Mouse (Mus musculus): ENCODE measurements at regions not wholly inside any gene's neighbourhood (a gene's known extent, or its start where the extent isn't known, plus 50 kb on each side); places are given as distances from the start of the nearest gene placed in this dataset.

GRCm38 (mm10) chr8:8231996-8232632, 428.9 kb downstream of the Efnb2 start:
- H3K9ac ChIP-seq (replicated peaks), result no peak overlapping the region
- H3K36me3 ChIP-seq (replicated peaks; ENCODE audit: control insufficient read depth, insufficient read depth, low read depth), result no peaks in the 10 kb centered on the region
- TF ChIP-seq CTCF (IDR thresholded peaks at IDR 0.05; ENCODE audit: low read depth), result no peak
- no peak for TF ChIP-seq EP300 (IDR thresholded peaks at IDR 0.05; ENCODE audit: low read depth)
- no peak for DNase-seq (ENCODE audit: low read depth in 3 of 3, low spot score in 3 of 3)
- no peak overlapping the region for H3K27ac ChIP-seq
- no peaks in the 10 kb centered on the region for H3K4me1 ChIP-seq (replicated peaks; ENCODE audit: control insufficient read depth in 2 of 2, insufficient read depth in 2 of 2, low read length in 1 of 2)
- no peak overlapping the region for H3K4me3 ChIP-seq (ENCODE audit: insufficient read depth in 1 of 2, low read depth in 2 of 2, low read length in 2 of 2)
- WGBS (ENCODE audit: insufficient replicate concordance), result 69% methylated on average over 13 of the region's 13 CpGs
- ATAC-seq (ENCODE audit: insufficient read depth), result no peak
- no peaks in the 10 kb centered on the region for H3K27me3 ChIP-seq (ENCODE audit: control insufficient read depth, insufficient read depth, low read length)
- no peaks in the 10 kb centered on the region for H3K9me3 ChIP-seq (ENCODE audit: control insufficient read depth, low read length)
- H3K4me2 ChIP-seq (ENCODE audit: low read depth), result no peak overlapping the region

GRCm38 (mm10) chr8:8231308-8231985, 429.6 kb downstream of the Efnb2 start:
- TF ChIP-seq CTCF (IDR thresholded peaks at IDR 0.05; ENCODE audit: low read depth), result no peak
- TF ChIP-seq EP300 (IDR thresholded peaks at IDR 0.05; ENCODE audit: low read depth), result no peak
- Histone ChIP-seq H3K27ac (no peak overlapping the region), H3K4me1 (replicated peaks; ENCODE audit: control insufficient read depth in 2 of 2, insufficient read depth in 2 of 2, low read length in 1 of 2) (no peaks in the 10 kb centered on the region), H3K9ac (replicated peaks) (no peak overlapping the region), H3K36me3 (replicated peaks; ENCODE audit: control insufficient read depth, insufficient read depth, low read depth) (no peaks in the 10 kb centered on the region), H3K27me3 (ENCODE audit: control insufficient read depth, insufficient read depth, low read length) (no peaks in the 10 kb centered on the region), H3K9me3 (ENCODE audit: control insufficient read depth, low read length) (no peaks in the 10 kb centered on the region), H3K4me3 (ENCODE audit: insufficient read depth in 1 of 2, low read depth in 2 of 2, low read length in 2 of 2) (no peak overlapping the region), H3K4me2 (ENCODE audit: low read depth) (no peak overlapping the region)
- DNase-seq (ENCODE audit: low read depth in 3 of 3, low spot score in 3 of 3) (no peak), ATAC-seq (ENCODE audit: insufficient read depth) (no peak)
- WGBS (ENCODE audit: insufficient replicate concordance), result 51% methylated on average over 6 of the region's 6 CpGs

- no peaks in the 10 kb centered on the region for H3K27me3 ChIP-seq (ENCODE audit: control insufficient read depth, insufficient read depth, low read length)
- no peak overlapping the region for H3K27ac ChIP-seq
- no peaks in the 10 kb centered on the region for H3K9me3 ChIP-seq (ENCODE audit: control insufficient read depth, low read length)
- no peak overlapping the region for H3K9ac ChIP-seq (replicated peaks)
- 44% methylated on average over 2 of the region's 2 CpGs for WGBS (ENCODE audit: insufficient replicate concordance)
- no peaks in the 10 kb centered on the region for H3K36me3 ChIP-seq (replicated peaks; ENCODE audit: control insufficient read depth, insufficient read depth, low read depth)
- TF ChIP-seq EP300 (IDR thresholded peaks at IDR 0.05; ENCODE audit: low read depth) (no peak), CTCF (IDR thresholded peaks at IDR 0.05; ENCODE audit: low read depth) (no peak)
- no peak for ATAC-seq (ENCODE audit: insufficient read depth)
- no peak overlapping the region for H3K4me3 ChIP-seq (ENCODE audit: insufficient read depth in 1 of 2, low read depth in 2 of 2, low read length in 2 of 2)
- no peak overlapping the region for H3K4me2 ChIP-seq (ENCODE audit: low read depth)
- DNase-seq (ENCODE audit: low read depth in 3 of 3, low spot score in 3 of 3), result no peak
- no peaks in the 10 kb centered on the region for H3K4me1 ChIP-seq (replicated peaks; ENCODE audit: control insufficient read depth in 2 of 2, insufficient read depth in 2 of 2, low read length in 1 of 2)
These were observed 435.0 kb downstream of the Efnb2 start for GRCm38 (mm10) chr8:8225994-8226393.

- no peak overlapping the region for H3K4me2 ChIP-seq (ENCODE audit: low read depth)
- DNase-seq (ENCODE audit: low read depth in 3 of 3, low spot score in 3 of 3), result no peak
- no peaks in the 10 kb centered on the region for H3K27me3 ChIP-seq (ENCODE audit: control insufficient read depth, insufficient read depth, low read length)
- no peak overlapping the region for H3K4me3 ChIP-seq (ENCODE audit: insufficient read depth in 1 of 2, low read depth in 2 of 2, low read length in 2 of 2)
- H3K36me3 ChIP-seq (replicated peaks; ENCODE audit: control insufficient read depth, insufficient read depth, low read depth), result no peaks in the 10 kb centered on the region
- H3K9me3 ChIP-seq (ENCODE audit: control insufficient read depth, low read length), result no peaks in the 10 kb centered on the region
- no peak overlapping the region for H3K27ac ChIP-seq
- ATAC-seq (ENCODE audit: insufficient read depth), result no peak
- TF ChIP-seq EP300 (IDR thresholded peaks at IDR 0.05; ENCODE audit: low read depth), result no peak
- TF ChIP-seq CTCF (IDR thresholded peaks at IDR 0.05; ENCODE audit: low read depth), result peak; percentile 18; the same call in 1 of the 2 replicates
- no peaks in the 10 kb centered on the region for H3K4me1 ChIP-seq (replicated peaks; ENCODE audit: control insufficient read depth in 2 of 2, insufficient read depth in 2 of 2, low read length in 1 of 2)
- 26% methylated on average over 2 of the region's 2 CpGs for WGBS (ENCODE audit: insufficient replicate concordance)
- no peak overlapping the region for H3K9ac ChIP-seq (replicated peaks)
These were observed 435.7 kb downstream of the Efnb2 start for GRCm38 (mm10) chr8:8225175-8225830.

- WGBS (ENCODE audit: insufficient replicate concordance), result 64% methylated on average over 14 of the region's 14 CpGs
- TF ChIP-seq CTCF (IDR thresholded peaks at IDR 0.05; ENCODE audit: low read depth), result no peak
- no peak for TF ChIP-seq EP300 (IDR thresholded peaks at IDR 0.05; ENCODE audit: low read depth)
- no peak overlapping the region for H3K4me3 ChIP-seq (ENCODE audit: insufficient read depth in 1 of 2, low read depth in 2 of 2, low read length in 2 of 2)
These were observed 440.5 kb downstream of the Efnb2 start for GRCm38 (mm10) chr8:8220395-8221031.

More at GRCm38 (mm10) chr8:8220395-8221031, 440.5 kb downstream of the Efnb2 start:
- Histone ChIP-seq H3K27me3 (ENCODE audit: control insufficient read depth, insufficient read depth, low read length) (no peaks in the 10 kb centered on the region), H3K27ac (no peak overlapping the region), H3K4me1 (replicated peaks; ENCODE audit: control insufficient read depth in 2 of 2, insufficient read depth in 2 of 2, low read length in 1 of 2) (no peaks in the 10 kb centered on the region), H3K9ac (replicated peaks) (no peak overlapping the region), H3K4me2 (ENCODE audit: low read depth) (no peak overlapping the region), H3K36me3 (replicated peaks; ENCODE audit: control insufficient read depth, insufficient read depth, low read depth) (no peaks in the 10 kb centered on the region), H3K9me3 (ENCODE audit: control insufficient read depth, low read length) (no peaks in the 10 kb centered on the region)
- ATAC-seq (ENCODE audit: insufficient read depth) (no peak), DNase-seq (ENCODE audit: low read depth in 3 of 3, low spot score in 3 of 3) (no peak)

All from liver, embryonic 14.5 days (tissue).